Mouse (Mus musculus) E14TG2a.4 (cell line): ENCODE measurements at regions not wholly inside any gene's neighbourhood (a gene's known extent, or its start where the extent isn't known, plus 50 kb on each side); places are given as distances from the start of the nearest gene placed in this dataset.

ENCODE experiments used
- CTCF ChIP-seq: conservative IDR thresholded peaks from 2 replicates; pipeline ENCODE4 v1.5.1; 2014; ENCODE audit warnings: low read length
- NANOG ChIP-seq: IDR thresholded peaks from 2 replicates; pipeline ENCODE4 v1.6.1; 2014; ENCODE audit warnings: borderline replicate concordance, low read length, mixed read lengths
- POU5F1 ChIP-seq: IDR thresholded peaks from 2 replicates; pipeline ENCODE4 v1.6.1; 2014; ENCODE audit warnings: low read length, borderline replicate concordance

GRCm38 (mm10) chr7:115131970-115132551 is 388.6 kb downstream of the Insc start:
- TF ChIP-seq CTCF: no peak
- TF ChIP-seq NANOG: no peak
- no peak for TF ChIP-seq POU5F1
